Comparison of ENCODE assay signal across 8 mouse cellular contexts in the genomic region with DNA sequence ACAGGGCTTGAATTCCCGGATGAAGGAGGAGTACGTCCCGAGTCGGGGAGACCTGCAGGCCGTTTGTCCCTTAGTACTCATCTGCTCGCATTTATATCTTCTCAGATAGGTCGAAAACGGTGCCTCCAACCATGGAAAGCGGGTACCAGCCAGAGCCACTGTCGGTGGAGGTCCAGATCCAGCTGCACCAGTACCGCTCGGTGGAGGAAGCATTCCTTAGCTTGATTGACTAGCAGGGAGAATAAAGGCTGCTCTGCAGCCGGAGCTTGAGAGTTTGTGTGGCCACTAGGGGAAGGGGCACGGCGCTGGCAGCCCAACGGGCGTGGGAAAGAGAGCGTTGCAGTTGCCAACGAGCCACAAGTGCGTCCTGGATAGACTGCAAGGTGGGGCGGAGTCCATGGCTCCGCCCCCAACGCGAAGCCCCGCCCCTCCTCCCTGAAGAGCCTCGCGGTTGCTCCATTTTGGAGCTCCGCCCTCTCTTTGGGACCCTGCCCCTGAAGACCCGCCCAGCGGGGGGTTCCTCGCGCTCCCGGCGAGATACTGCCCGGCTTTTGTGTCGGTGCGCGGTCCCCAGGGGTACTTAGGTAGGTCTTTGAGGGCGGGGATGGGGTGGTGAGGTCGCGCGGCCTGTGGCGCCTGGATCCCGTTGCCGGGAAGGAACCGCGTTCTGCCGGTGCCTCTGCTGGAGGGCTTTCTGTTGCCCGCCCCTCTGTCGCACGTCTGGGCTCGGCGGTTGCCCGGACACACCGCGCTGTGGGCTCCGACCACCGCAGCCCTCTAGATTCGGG. TPM values are rescaled to one million over a fixed set of nuclear protein-coding genes. Genes with fewer than 3 reads are reported as not detected.
DNase-seq lines count a peak whose midpoint lies in the region; ATAC-seq and TF ChIP-seq lines count a peak whose summit lies in the region.

No protein-coding gene starts in this region.

- peak overlapping the region; percentile 54 for H3K9ac ChIP-seq in hindbrain, postnatal 0 days (replicated peaks; ENCODE audit: low read length)

- peak overlapping the region; percentile 20; the same call in 1 of the 2 replicates for H3K27ac ChIP-seq in hindbrain, postnatal 0 days

- 1% methylated on average over 56 of the region's 59 CpGs for WGBS in hindbrain, postnatal 0 days

- peak; percentile 82 for DNase-seq in adipocyte (ENCODE audit: low spot score)
- peak; percentile 68 to 88 for DNase-seq in cerebellum, postnatal 4 days (ENCODE audit: low spot score in 2 of 2)
- DNase-seq in gastrocnemius, adult 18-20 months (ENCODE audit: low spot score), result peak; percentile 71
- DNase-seq in hindbrain, postnatal 0 days (ENCODE audit: low spot score), result peak; percentile 95
- DNase-seq in left cerebral cortex, postnatal 10 days (ENCODE audit: extremely low spot score in 1 of 2, low spot score in 2 of 2), result peak; percentile 76 to 90
- DNase-seq in right cerebral cortex, postnatal 36 days (ENCODE audit: low spot score in 2 of 2), result peak; percentile 69 to 75

- peak overlapping the region; percentile 84 for H3K4me2 ChIP-seq in hindbrain, postnatal 0 days (ENCODE audit: low read depth, low read length)

- H3K4me1 ChIP-seq in hindbrain, postnatal 0 days (ENCODE audit: insufficient read depth, low read length), result peaks cover 4% of the 10 kb centered on the region; the same call in 1 of the 2 replicates

- peak; percentile 67 for TF ChIP-seq CTCF in hindbrain, postnatal 0 days (IDR thresholded peaks at IDR 0.05; ENCODE audit: low read depth)

- 0 out of 2 replicates have a peak, but pooled peaks cover 8% of the 10 kb centered on the region for H3K36me3 ChIP-seq in hindbrain, postnatal 0 days (ENCODE audit: insufficient read depth, low read length)

- peak; percentile 95 for ATAC-seq in hindbrain, postnatal 0 days
- ATAC-seq in megakaryocyte-erythroid progenitor cell, adult 5-6 weeks (replicated peaks; ENCODE audit: low FRiP score, low TSS enrichment, poor library complexity, severe bottlenecking), result peak; percentile 83
- ATAC-seq in monocyte, adult 5-6 weeks (replicated peaks; ENCODE audit: insufficient number of reproducible peaks, low FRiP score, low TSS enrichment, poor library complexity, severe bottlenecking), result no peak

- H3K27me3 ChIP-seq in hindbrain, postnatal 0 days (ENCODE audit: insufficient read depth, low read length), result no peaks in the 10 kb centered on the region

- H3K9me3 ChIP-seq in hindbrain, postnatal 0 days (ENCODE audit: low read length), result no peaks in the 10 kb centered on the region

- intact Hi-C loops in left cerebral cortex, postnatal 10 days (cut with DNase I), result no loop called here

- H3K4me3 ChIP-seq in hindbrain, postnatal 0 days (ENCODE audit: low read length), result peak overlapping the region; percentile 62

RNA-seq across cellular contexts. Expression of gene B3gnt4, which starts 2.1 kb away (rescaled TPM):
- total RNA-seq in gastrocnemius, adult 18-20 months (2021), result under 1 TPM in 1 of 2 experiments, not detected in 1; 0.16 TPM
- 2.5 and 4.5 TPM in 2 replicates for total RNA-seq in hindbrain, postnatal 0 days (2014; rRNA removed)
- polyA plus RNA-seq in hindbrain, postnatal 0 days (2015; fragmentation: Nextera tagmentation; extraction: Ambion mirVana), result 0.87 and 1.4 TPM in 2 replicates
- 1 to 10 TPM; 1.1 to 1.2 TPM for total RNA-seq in left cerebral cortex, postnatal 10 days (2021)
- 0.94 TPM in 1 of 2 replicates, not detected in the other for total RNA-seq in megakaryocyte-erythroid progenitor cell, adult 5-6 weeks (2014; fragmentation: Nextera tagmentation)
- 0.30 and 0.38 TPM in 2 replicates for total RNA-seq in megakaryocyte-erythroid progenitor cell, adult 5-6 weeks (2017)
- 0.53 TPM in 1 of 3 replicates, not detected in the others for total RNA-seq in monocyte, adult 5-6 weeks (2017)

RNA-seq across cellular contexts. Expression of gene Diablo, which starts 15.8 kb away (rescaled TPM):
- total RNA-seq in gastrocnemius, adult 18-20 months (2021), result 10 to 100 TPM; 35.7 to 45.1 TPM
- total RNA-seq in hindbrain, postnatal 0 days (2014; rRNA removed), result 61.3 and 76.7 TPM in 2 replicates
- polyA plus RNA-seq in hindbrain, postnatal 0 days (2015; fragmentation: Nextera tagmentation; extraction: Ambion mirVana), result 89.4 and 99.6 TPM in 2 replicates
- 10 to 100 TPM; 41.3 to 45.8 TPM for total RNA-seq in left cerebral cortex, postnatal 10 days (2021)
- total RNA-seq in megakaryocyte-erythroid progenitor cell, adult 5-6 weeks (2014; fragmentation: Nextera tagmentation), result 70.4 and 76.8 TPM in 2 replicates
- total RNA-seq in megakaryocyte-erythroid progenitor cell, adult 5-6 weeks (2017), result 49.8 and 71.1 TPM in 2 replicates
- 50.6 to 65.7 TPM (median 53.4 TPM) in 3 replicates for total RNA-seq in monocyte, adult 5-6 weeks (2017)

RNA-seq across cellular contexts. Expression of gene Gm49027, which starts 17.2 kb away (rescaled TPM):
- under 1 TPM in 1 of 2 experiments, not detected in 1; 0.43 TPM for total RNA-seq in gastrocnemius, adult 18-20 months (2021)
- total RNA-seq in hindbrain, postnatal 0 days (2014; rRNA removed), result 0.14 and 0.52 TPM in 2 replicates
- 0.39 and 0.68 TPM in 2 replicates for polyA plus RNA-seq in hindbrain, postnatal 0 days (2015; fragmentation: Nextera tagmentation; extraction: Ambion mirVana)
- 1 to 10 TPM; 4.7 to 5.0 TPM for total RNA-seq in left cerebral cortex, postnatal 10 days (2021)
- 4.2 TPM in 1 of 2 replicates, not detected in the other for total RNA-seq in megakaryocyte-erythroid progenitor cell, adult 5-6 weeks (2014; fragmentation: Nextera tagmentation)
- 0.23 TPM in 1 of 2 replicates, not detected in the other for total RNA-seq in megakaryocyte-erythroid progenitor cell, adult 5-6 weeks (2017)
- total RNA-seq in monocyte, adult 5-6 weeks (2017), result 5.7 TPM in 1 of 3 replicates, not detected in the others

RNA-seq across cellular contexts. Expression of gene Il31, which starts 18.8 kb away (rescaled TPM):
- not detected for total RNA-seq in gastrocnemius, adult 18-20 months (2021)
- not detected in 2 replicates for total RNA-seq in hindbrain, postnatal 0 days (2014; rRNA removed)
- polyA plus RNA-seq in hindbrain, postnatal 0 days (2015; fragmentation: Nextera tagmentation; extraction: Ambion mirVana), result not detected in 2 replicates
- not detected for total RNA-seq in left cerebral cortex, postnatal 10 days (2021)
- not detected in 2 replicates for total RNA-seq in megakaryocyte-erythroid progenitor cell, adult 5-6 weeks (2014; fragmentation: Nextera tagmentation)
- not detected in 2 replicates for total RNA-seq in megakaryocyte-erythroid progenitor cell, adult 5-6 weeks (2017)
- not detected in 3 replicates for total RNA-seq in monocyte, adult 5-6 weeks (2017)

RNA-seq across cellular contexts. Expression of gene Lrrc43, which starts 19.0 kb away (rescaled TPM):
- not detected for total RNA-seq in gastrocnemius, adult 18-20 months (2021)
- 0.10 TPM in 1 of 2 replicates, not detected in the other for total RNA-seq in hindbrain, postnatal 0 days (2014; rRNA removed)
- polyA plus RNA-seq in hindbrain, postnatal 0 days (2015; fragmentation: Nextera tagmentation; extraction: Ambion mirVana), result 0.88 and 0.98 TPM in 2 replicates
- 1 to 10 TPM; 1.4 to 2.1 TPM for total RNA-seq in left cerebral cortex, postnatal 10 days (2021)
- not detected in 2 replicates for total RNA-seq in megakaryocyte-erythroid progenitor cell, adult 5-6 weeks (2014; fragmentation: Nextera tagmentation)
- not detected in 2 replicates for total RNA-seq in megakaryocyte-erythroid progenitor cell, adult 5-6 weeks (2017)
- 0.95 TPM in 1 of 3 replicates, not detected in the others for total RNA-seq in monocyte, adult 5-6 weeks (2017)
